Mouse (Mus musculus): ENCODE data around the gene Aldh2. TPM values are rescaled to one million over a fixed set of nuclear protein-coding genes. Genes with fewer than 3 reads are reported as not detected.
"Not testable (repeated sequence)": the region's sequence is repeated elsewhere in the genome, so short reads cannot be mapped to it uniquely, and the experiment has no call there.

Gene Aldh2
- polyA plus RNA-seq, 1 experiment from 2014 or later: 274 TPM

- Histone ChIP-seq H3K4me3 (ENCODE audit: low read length) (no peak overlapping the region), H3K9ac (replicated peaks; ENCODE audit: low read length) (no peak overlapping the region), H3K9me3 (ENCODE audit: low read length) (no peaks in the 10 kb centered on the region), H3K4me1 (ENCODE audit: insufficient read depth, low read length) (peaks cover 17% of the 10 kb centered on the region), H3K27me3 (ENCODE audit: insufficient read depth, low read length) (no peaks in the 10 kb centered on the region), H3K27ac (ENCODE audit: low read length) (no peak overlapping the region), H3K4me2 (replicated peaks; ENCODE audit: low read depth, low read length) (no peak overlapping the region), H3K36me3 (ENCODE audit: insufficient read depth, low read length) (0 out of 2 replicates have a peak, but pooled peaks cover 3% of the 10 kb centered on the region)
- WGBS: 78% methylated on average over 7 of the region's 7 CpGs
- ATAC-seq (ENCODE audit: low FRiP score, low TSS enrichment): no peak
These were observed 52.4 kb downstream of the Aldh2 start for GRCm38 (mm10) chr5:121541235-121541634.

- 94% methylated on average over 5 of the region's 5 CpGs for WGBS
- no peak for ATAC-seq (ENCODE audit: low FRiP score, low TSS enrichment)
- H3K9ac ChIP-seq (replicated peaks; ENCODE audit: low read length): no peak overlapping the region
- no peaks in the 10 kb centered on the region for H3K27me3 ChIP-seq (ENCODE audit: insufficient read depth, low read length)
- H3K4me1 ChIP-seq (ENCODE audit: insufficient read depth, low read length): peaks cover 17% of the 10 kb centered on the region
- no peaks in the 10 kb centered on the region for H3K9me3 ChIP-seq (ENCODE audit: low read length)
- H3K27ac ChIP-seq (ENCODE audit: low read length): no peak overlapping the region
- no peak overlapping the region for H3K4me2 ChIP-seq (replicated peaks; ENCODE audit: low read depth, low read length)
- no peak overlapping the region for H3K4me3 ChIP-seq (ENCODE audit: low read length)
- H3K36me3 ChIP-seq (ENCODE audit: insufficient read depth, low read length): peaks cover 14% of the 10 kb centered on the region
These were observed 53.6 kb downstream of the Aldh2 start for GRCm38 (mm10) chr5:121540066-121540465.

GRCm38 (mm10) chr5:121537588-121537987 lies 56.0 kb downstream of the Aldh2 start:
- Histone ChIP-seq H3K4me2 (replicated peaks; ENCODE audit: low read depth, low read length) (no peak overlapping the region), H3K9me3 (ENCODE audit: low read length) (no peaks in the 10 kb centered on the region), H3K9ac (replicated peaks; ENCODE audit: low read length) (no peak overlapping the region), H3K27me3 (ENCODE audit: insufficient read depth, low read length) (no peaks in the 10 kb centered on the region), H3K4me1 (ENCODE audit: insufficient read depth, low read length) (no peaks in the 10 kb centered on the region), H3K36me3 (ENCODE audit: insufficient read depth, low read length) (peaks cover 35% of the 10 kb centered on the region), H3K27ac (ENCODE audit: low read length) (no peak overlapping the region), H3K4me3 (ENCODE audit: low read length) (no peak overlapping the region)
- no peak for ATAC-seq (ENCODE audit: low FRiP score, low TSS enrichment)
- 84% methylated on average over 2 of the region's 2 CpGs for WGBS

GRCm38 (mm10) chr5:121536921-121537555 lies 56.6 kb downstream of the Aldh2 start:
- Histone ChIP-seq H3K27me3 (ENCODE audit: insufficient read depth, low read length) (no peaks in the 10 kb centered on the region), H3K4me2 (replicated peaks; ENCODE audit: low read depth, low read length) (no peak overlapping the region), H3K27ac (ENCODE audit: low read length) (no peak overlapping the region), H3K9ac (replicated peaks; ENCODE audit: low read length) (no peak overlapping the region), H3K4me1 (ENCODE audit: insufficient read depth, low read length) (no peaks in the 10 kb centered on the region), H3K4me3 (ENCODE audit: low read length) (no peak overlapping the region), H3K9me3 (ENCODE audit: low read length) (no peaks in the 10 kb centered on the region), H3K36me3 (ENCODE audit: insufficient read depth, low read length) (peaks cover 40% of the 10 kb centered on the region)
- no peak for ATAC-seq (ENCODE audit: low FRiP score, low TSS enrichment)
- WGBS: 71% methylated on average over 7 of the region's 7 CpGs

- Histone ChIP-seq H3K4me2 (replicated peaks; ENCODE audit: low read depth, low read length) (no peak overlapping the region), H3K4me1 (ENCODE audit: insufficient read depth, low read length) (no peaks in the 10 kb centered on the region), H3K36me3 (ENCODE audit: insufficient read depth, low read length) (peaks cover 52% of the 10 kb centered on the region), H3K27ac (ENCODE audit: low read length) (no peak overlapping the region), H3K4me3 (ENCODE audit: low read length) (no peak overlapping the region), H3K27me3 (ENCODE audit: insufficient read depth, low read length) (no peaks in the 10 kb centered on the region), H3K9me3 (ENCODE audit: low read length) (no peaks in the 10 kb centered on the region), H3K9ac (replicated peaks; ENCODE audit: low read length) (no peak overlapping the region)
- ATAC-seq (ENCODE audit: low FRiP score, low TSS enrichment): no peak
- WGBS: 84% methylated on average over 3 of the region's 3 CpGs
These were observed 58.5 kb downstream of the Aldh2 start for GRCm38 (mm10) chr5:121535116-121535515.

- H3K4me1 ChIP-seq (ENCODE audit: insufficient read depth, low read length): no peaks in the 10 kb centered on the region
- H3K9ac ChIP-seq (replicated peaks; ENCODE audit: low read length): no peak overlapping the region
- no peak overlapping the region for H3K27ac ChIP-seq (ENCODE audit: low read length)
- peaks cover 55% of the 10 kb centered on the region for H3K36me3 ChIP-seq (ENCODE audit: insufficient read depth, low read length)
- ATAC-seq (ENCODE audit: low FRiP score, low TSS enrichment): no peak
- no peak overlapping the region for H3K4me2 ChIP-seq (replicated peaks; ENCODE audit: low read depth, low read length)
- H3K27me3 ChIP-seq (ENCODE audit: insufficient read depth, low read length): no peaks in the 10 kb centered on the region
- 89% methylated on average over 5 of the region's 5 CpGs for WGBS
- H3K4me3 ChIP-seq (ENCODE audit: low read length): no peak overlapping the region
- H3K9me3 ChIP-seq (ENCODE audit: low read length): no peaks in the 10 kb centered on the region
These were observed 59.1 kb downstream of the Aldh2 start for GRCm38 (mm10) chr5:121534521-121534920.

GRCm38 (mm10) chr5:121526961-121527360 lies 66.7 kb downstream of the Aldh2 start:
- WGBS: 90% methylated on average over 8 of the region's 8 CpGs

GRCm38 (mm10) chr5:121526526-121526925 lies 67.1 kb downstream of the Aldh2 start:
- H3K27ac ChIP-seq (ENCODE audit: low read length): no peak overlapping the region
- H3K9ac ChIP-seq (replicated peaks; ENCODE audit: low read length): no peak overlapping the region
- H3K9me3 ChIP-seq (ENCODE audit: low read length): no peaks in the 10 kb centered on the region
- H3K36me3 ChIP-seq (ENCODE audit: insufficient read depth, low read length): peaks cover 68% of the 10 kb centered on the region
- no peak for ATAC-seq (ENCODE audit: low FRiP score, low TSS enrichment)
- no peaks in the 10 kb centered on the region for H3K4me1 ChIP-seq (ENCODE audit: insufficient read depth, low read length)
- H3K4me2 ChIP-seq (replicated peaks; ENCODE audit: low read depth, low read length): no peak overlapping the region
- WGBS: 89% methylated on average over 7 of the region's 7 CpGs
- no peaks in the 10 kb centered on the region for H3K27me3 ChIP-seq (ENCODE audit: insufficient read depth, low read length)
- no peak overlapping the region for H3K4me3 ChIP-seq (ENCODE audit: low read length)

More at GRCm38 (mm10) chr5:121526961-121527360, 66.7 kb downstream of the Aldh2 start:
- Histone ChIP-seq H3K36me3 (ENCODE audit: insufficient read depth, low read length) (peaks cover 68% of the 10 kb centered on the region), H3K4me2 (replicated peaks; ENCODE audit: low read depth, low read length) (no peak overlapping the region), H3K27me3 (ENCODE audit: insufficient read depth, low read length) (no peaks in the 10 kb centered on the region), H3K9ac (replicated peaks; ENCODE audit: low read length) (no peak overlapping the region), H3K4me1 (ENCODE audit: insufficient read depth, low read length) (no peaks in the 10 kb centered on the region), H3K4me3 (ENCODE audit: low read length) (no peak overlapping the region), H3K27ac (ENCODE audit: low read length) (no peak overlapping the region), H3K9me3 (ENCODE audit: low read length) (no peaks in the 10 kb centered on the region)
- no peak for ATAC-seq (ENCODE audit: low FRiP score, low TSS enrichment)

- no peak for ATAC-seq (ENCODE audit: low FRiP score, low TSS enrichment)
- Histone ChIP-seq H3K4me2 (replicated peaks; ENCODE audit: low read depth, low read length) (no peak overlapping the region), H3K4me3 (ENCODE audit: low read length) (no peak overlapping the region), H3K9me3 (ENCODE audit: low read length) (no peaks in the 10 kb centered on the region), H3K27ac (ENCODE audit: low read length) (no peak overlapping the region), H3K4me1 (ENCODE audit: insufficient read depth, low read length) (no peaks in the 10 kb centered on the region), H3K9ac (replicated peaks; ENCODE audit: low read length) (no peak overlapping the region), H3K36me3 (ENCODE audit: insufficient read depth, low read length) (peaks cover 67% of the 10 kb centered on the region), H3K27me3 (ENCODE audit: insufficient read depth, low read length) (no peaks in the 10 kb centered on the region)
- 84% methylated on average over 14 of the region's 14 CpGs for WGBS
These were observed 67.7 kb downstream of the Aldh2 start for GRCm38 (mm10) chr5:121525774-121526450.

- H3K4me2 ChIP-seq (replicated peaks; ENCODE audit: low read depth, low read length); H3K4me3 ChIP-seq (ENCODE audit: low read length); H3K4me1 ChIP-seq (ENCODE audit: insufficient read depth, low read length); ATAC-seq (ENCODE audit: low FRiP score, low TSS enrichment); H3K27me3 ChIP-seq (ENCODE audit: insufficient read depth, low read length); H3K27ac ChIP-seq (ENCODE audit: low read length); H3K9ac ChIP-seq (replicated peaks; ENCODE audit: low read length); H3K9me3 ChIP-seq (ENCODE audit: low read length): not testable (repeated sequence)
- 95% methylated on average over 10 of the region's 17 CpGs for WGBS
- peaks cover 39% of the 10 kb centered on the region for H3K36me3 ChIP-seq (ENCODE audit: insufficient read depth, low read length)
These were observed 73.9 kb downstream of the Aldh2 start for GRCm38 (mm10) chr5:121519758-121520157.

Data from kidney, embryonic 16.5 days (tissue).